Mouse (Mus musculus) liver, postnatal 0 days (tissue): ENCODE data around the gene Dnah7c. TPM values are rescaled to one million over a fixed set of nuclear protein-coding genes. Genes with fewer than 3 reads are reported as not detected.

Source experiments
- ATAC-seq: fragments of 200-750 bp; cut with Nextera tagmentation; 2 replicates; pipeline ENCODE4 v1.8.0; 2017; ENCODE audit warnings: mild to moderate bottlenecking, moderate library complexity
- DNase-seq: peaks from one replicate; pipeline ENCODE4 v3.0.0-alpha.2; 2016
- H3K27ac ChIP-seq: fragments of 300-500 bp; sonication (generic); 2 replicates; pipeline ENCODE4 v1.5.1; 2014; ENCODE audit warnings: antibody characterized with exemption, moderate library complexity, mild to moderate bottlenecking, low read depth
- H3K27me3 ChIP-seq: fragments of 300-500 bp; sonication (generic); 2 replicates; pipeline ENCODE4 v1.6.1; 2014; ENCODE audit warnings: low read length, control low read depth, mixed read lengths; ENCODE audit not compliant: insufficient read depth
- H3K36me3 ChIP-seq: fragments of 300-500 bp; sonication (generic); replicated peaks from 2 replicates; pipeline ENCODE4 v1.6.1; 2014; ENCODE audit warnings: mild to moderate bottlenecking, control low read depth, low read length, moderate library complexity, mixed read lengths; ENCODE audit not compliant: insufficient read depth
- H3K4me1 ChIP-seq: fragments of 300-500 bp; sonication (generic); 2 replicates; pipeline ENCODE4 v1.6.1; 2014; ENCODE audit warnings: antibody characterized with exemption, mild to moderate bottlenecking, control low read depth; ENCODE audit not compliant: insufficient read depth
- H3K4me2 ChIP-seq: fragments of 300-500 bp; sonication (generic); 2 replicates; pipeline ENCODE4 v1.6.1; 2014; ENCODE audit warnings: low read depth, mild to moderate bottlenecking, low read length, moderate library complexity, mixed read lengths
- H3K4me3 ChIP-seq: fragments of 300-500 bp; sonication (generic); 2 replicates; pipeline ENCODE4 v1.5.1; 2014; ENCODE audit warnings: low read depth, low read length
- H3K9ac ChIP-seq: fragments of 300-500 bp; sonication (generic); replicated peaks from 2 replicates; pipeline ENCODE4 v1.6.1; 2014; ENCODE audit warnings: mild to moderate bottlenecking, moderate library complexity
- H3K9me3 ChIP-seq: fragments of 300-500 bp; sonication (generic); 2 replicates; pipeline ENCODE4 v1.6.1; 2016; ENCODE audit warnings: mild to moderate bottlenecking, control low read depth, low read length, mixed read lengths
- CTCF ChIP-seq: sonication (generic); IDR thresholded peaks from 2 replicates; pipeline ENCODE4 v1.5.1; 2016; ENCODE audit warnings: antibody characterized with exemption, low read depth
- EP300 ChIP-seq: IDR thresholded peaks from 2 replicates; pipeline ENCODE4 v1.6.1; 2016; ENCODE audit warnings: antibody characterized with exemption, low read depth, mild to moderate bottlenecking
- WGBS: fragments of 180-500 bp; shearing (Covaris S2); extraction: QIAGEN DNeasy Blood & Tissue Kit; methylation state at CpG from one replicate; pipeline ENCODE4 v1.1.7; 2014; ENCODE audit not compliant: insufficient replicate concordance; 5-methylcytosine and 5-hydroxymethylcytosine counted together
- polyA plus RNA-seq: library from polyadenylated mRNA; unstranded; fragments of >200 nt; fragmentation: Nextera tagmentation; extraction: Ambion mirVana; gene quantifications from 2 replicates; pipeline ENCODE4 v1.2.1, GENCODE M21; 2015

Gene Dnah7c
- polyA plus RNA-seq, 1 experiment from 2014 or later = not detected

DNA sequence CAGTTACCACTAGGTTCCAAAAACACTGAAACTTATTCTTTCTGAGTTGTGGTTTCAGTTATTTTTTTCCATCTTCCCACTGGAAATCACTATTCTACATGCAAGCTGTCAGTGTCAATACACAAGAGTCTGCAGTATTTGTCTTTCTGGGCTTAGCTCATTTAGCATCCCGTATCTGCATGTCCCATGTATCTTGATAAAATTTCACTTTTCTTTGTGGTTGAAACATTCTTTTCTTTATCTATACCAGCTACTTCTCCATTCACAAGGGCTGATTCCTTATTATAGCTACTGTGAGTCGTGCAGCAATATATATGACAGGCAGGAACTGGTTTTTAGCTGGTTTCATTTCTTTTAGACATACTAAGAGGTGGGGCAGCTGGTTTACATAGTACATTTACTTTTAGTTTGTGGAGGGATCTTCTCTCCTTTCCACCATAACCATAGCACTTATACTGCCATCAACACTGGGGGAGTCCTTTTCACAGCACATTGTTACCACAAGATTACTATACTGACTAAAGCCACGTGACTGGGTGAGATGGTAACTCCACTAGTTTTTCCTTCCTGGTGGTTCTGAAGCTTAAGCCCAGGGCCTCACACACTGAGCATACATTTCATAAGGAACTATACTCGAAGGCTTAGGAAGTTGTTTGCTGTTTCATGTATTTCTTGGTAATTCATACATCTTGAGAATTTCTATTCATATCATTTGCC, 397.0 kb downstream of the Dnah7c start:
- no peaks in the 10 kb centered on the region for H3K4me1 ChIP-seq
- H3K4me3 ChIP-seq = no peak overlapping the region
- TF ChIP-seq EP300 (no peak), CTCF (no peak)
- H3K27me3 ChIP-seq = no peaks in the 10 kb centered on the region
- H3K27ac ChIP-seq = no peak overlapping the region
- DNase-seq (no peak), ATAC-seq (no peak)
- H3K9me3 ChIP-seq = no peaks in the 10 kb centered on the region
- H3K36me3 ChIP-seq = no peaks in the 10 kb centered on the region
- H3K9ac ChIP-seq = no peak overlapping the region
- no peak overlapping the region for H3K4me2 ChIP-seq
- WGBS = 65% methylated on average over 4 of the region's 4 CpGs

- ATAC-seq (no peak), DNase-seq (no peak)
- no peak overlapping the region for H3K4me2 ChIP-seq
- 83% methylated on average over 2 of the region's 2 CpGs for WGBS
- no peak overlapping the region for H3K9ac ChIP-seq
- H3K27me3 ChIP-seq = no peaks in the 10 kb centered on the region
- H3K9me3 ChIP-seq = no peaks in the 10 kb centered on the region
- H3K27ac ChIP-seq = no peak overlapping the region
- TF ChIP-seq CTCF (no peak), EP300 (no peak)
- no peaks in the 10 kb centered on the region for H3K36me3 ChIP-seq
- H3K4me3 ChIP-seq = no peak overlapping the region
- no peaks in the 10 kb centered on the region for H3K4me1 ChIP-seq
These were observed 404.9 kb downstream of the Dnah7c start for GRCm38 (mm10) chr1:46830066-46830843.

DNA sequence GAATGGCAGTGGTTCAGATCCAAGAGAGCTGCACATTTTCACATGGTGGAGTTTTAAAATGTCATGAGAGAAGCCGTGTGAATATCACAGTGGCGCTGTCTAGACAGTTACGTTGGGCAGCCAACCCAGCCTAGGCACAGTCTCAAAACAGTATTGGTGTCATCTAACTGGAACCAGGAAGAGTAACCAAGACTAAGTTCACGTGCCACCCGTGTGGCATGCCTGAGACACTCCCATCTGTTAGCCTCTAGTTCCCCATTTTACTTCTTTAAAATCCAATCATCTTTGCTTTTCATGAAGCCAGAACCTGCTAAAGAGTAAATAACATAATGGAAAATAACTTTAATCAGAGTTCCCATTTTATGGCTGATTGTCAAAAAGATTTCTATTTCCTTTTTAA, 406.5 kb downstream of the Dnah7c start:
- ATAC-seq (no peak), DNase-seq (no peak)
- Histone ChIP-seq H3K27me3 (no peaks in the 10 kb centered on the region), H3K9me3 (no peaks in the 10 kb centered on the region), H3K4me3 (no peak overlapping the region), H3K36me3 (no peaks in the 10 kb centered on the region), H3K27ac (no peak overlapping the region), H3K4me1 (no peaks in the 10 kb centered on the region), H3K9ac (no peak overlapping the region), H3K4me2 (no peak overlapping the region)
- WGBS = 69% methylated on average over 5 of the region's 5 CpGs
- TF ChIP-seq EP300 (no peak), CTCF (no peak)

DNA sequence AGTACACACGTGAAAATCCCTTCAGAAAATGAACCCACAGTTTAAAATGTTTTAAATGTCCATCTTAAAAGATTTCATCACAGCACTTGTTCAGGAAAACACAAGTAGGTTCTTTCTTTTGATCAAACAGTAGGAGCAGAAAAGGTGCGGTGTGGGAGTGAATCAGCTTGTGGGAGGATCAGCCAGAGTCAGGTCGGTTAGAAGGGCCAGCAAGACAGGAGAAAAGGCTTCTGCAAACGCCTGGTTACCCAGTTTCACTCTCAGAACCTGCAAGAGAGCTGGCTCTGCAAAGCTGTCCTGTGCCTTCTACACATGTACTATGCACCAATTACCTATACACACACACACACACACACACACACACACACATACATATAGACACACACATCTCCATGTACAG, 418.0 kb downstream of the Dnah7c start:
- H3K9ac ChIP-seq = no peak overlapping the region
- no peak overlapping the region for H3K4me2 ChIP-seq
- no peaks in the 10 kb centered on the region for H3K36me3 ChIP-seq
- no peak overlapping the region for H3K4me3 ChIP-seq
- DNase-seq (no peak), ATAC-seq (no peak)
- no peaks in the 10 kb centered on the region for H3K9me3 ChIP-seq
- no peaks in the 10 kb centered on the region for H3K27me3 ChIP-seq
- WGBS = 59% methylated on average over 4 of the region's 4 CpGs
- H3K4me1 ChIP-seq = no peaks in the 10 kb centered on the region
- TF ChIP-seq EP300 (no peak), CTCF (no peak)
- no peak overlapping the region for H3K27ac ChIP-seq

DNA sequence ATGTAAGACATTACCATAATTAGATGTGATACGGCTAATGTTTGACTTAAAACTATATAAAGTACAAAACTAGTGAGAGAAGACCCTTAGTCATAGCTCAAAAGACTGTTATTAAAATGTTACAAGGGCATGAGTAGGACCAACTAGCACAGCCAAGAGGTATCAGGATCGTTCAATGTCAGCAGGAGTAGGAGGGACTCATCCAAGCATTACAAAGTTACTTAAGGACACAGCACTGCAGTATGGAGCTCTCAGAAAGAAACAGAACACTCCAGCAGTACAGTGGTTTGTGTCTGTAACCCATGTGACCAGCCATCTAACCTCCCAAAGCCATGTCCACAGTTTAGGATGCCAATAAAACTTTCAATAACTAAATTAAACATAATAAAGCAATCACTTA, 418.9 kb downstream of the Dnah7c start:
- H3K4me2 ChIP-seq = no peak overlapping the region
- no peaks in the 10 kb centered on the region for H3K36me3 ChIP-seq
- H3K4me1 ChIP-seq = no peaks in the 10 kb centered on the region
- ATAC-seq = no peak
- no peak for TF ChIP-seq EP300
- no peak for TF ChIP-seq CTCF
- WGBS = 78% methylated on average over 2 of the region's 2 CpGs
- no peak for DNase-seq
- H3K27me3 ChIP-seq = no peaks in the 10 kb centered on the region
- H3K4me3 ChIP-seq = no peak overlapping the region
- no peak overlapping the region for H3K27ac ChIP-seq
- H3K9me3 ChIP-seq = no peaks in the 10 kb centered on the region
- no peak overlapping the region for H3K9ac ChIP-seq

DNA sequence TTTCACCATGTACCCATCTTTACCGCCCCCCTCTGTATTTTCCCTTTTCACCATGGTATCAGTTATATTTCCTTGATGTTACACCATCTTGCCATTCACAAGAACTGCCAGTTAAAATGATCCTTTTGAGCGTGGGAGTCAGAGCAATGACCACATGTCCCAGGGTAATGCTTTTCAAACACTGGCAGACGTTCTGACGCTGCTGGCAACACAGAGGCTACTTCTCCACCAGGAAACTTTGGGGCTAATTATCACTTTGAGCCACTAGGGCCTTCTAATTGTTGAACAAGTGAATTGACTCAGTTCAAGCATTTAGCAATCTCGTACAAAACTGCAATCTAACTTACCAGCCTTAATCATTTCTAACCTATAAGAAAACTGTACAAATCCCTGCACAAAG, 419.8 kb downstream of the Dnah7c start:
- no peak for TF ChIP-seq EP300
- no peak for TF ChIP-seq CTCF
- Histone ChIP-seq H3K27me3 (no peaks in the 10 kb centered on the region), H3K9me3 (no peaks in the 10 kb centered on the region), H3K4me1 (no peaks in the 10 kb centered on the region), H3K36me3 (no peaks in the 10 kb centered on the region), H3K4me3 (no peak overlapping the region), H3K4me2 (no peak overlapping the region), H3K27ac (no peak overlapping the region), H3K9ac (no peak overlapping the region)
- ATAC-seq (no peak), DNase-seq (no peak)
- WGBS = 71% methylated on average over 5 of the region's 5 CpGs
